Mouse (Mus musculus): ENCODE results near the gene Zfp719. TPM values are rescaled to one million over a fixed set of nuclear protein-coding genes. Genes with fewer than 3 reads are reported as not detected.
A peak's percentile ranks its signal among the peaks of the same experiment; 100 is the strongest.

Gene Zfp719
- polyA plus RNA-seq, 1 experiment from 2014 or later: 15.4 TPM

DNA sequence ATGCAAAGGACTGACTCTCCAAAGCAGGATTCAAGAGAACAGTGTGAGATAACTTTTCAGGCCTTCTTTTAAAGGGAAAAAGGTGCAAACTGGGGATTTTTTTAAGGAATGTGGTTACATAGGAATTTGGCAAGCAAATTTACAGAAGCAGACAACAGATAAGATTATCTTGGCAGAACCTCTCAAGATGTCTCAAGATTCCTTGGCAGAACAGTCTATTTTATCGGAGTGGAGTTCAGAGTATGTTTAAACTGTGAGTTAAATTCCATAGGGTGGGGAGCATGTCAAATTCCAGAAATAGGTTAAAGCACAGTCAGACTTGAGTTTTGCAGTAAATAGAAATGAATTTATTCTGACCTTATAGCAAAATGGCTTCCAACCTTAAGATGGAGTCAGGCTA is 22.5 kb upstream of the Zfp719 start:
- no peak for ATAC-seq (ENCODE audit: low FRiP score, low read depth)
- Histone ChIP-seq H3K9me3 (no peaks in the 10 kb centered on the region), H3K4me1 (no peaks in the 10 kb centered on the region), H3K27ac (no peak overlapping the region), H3K27me3 (no peaks in the 10 kb centered on the region), H3K4me3 (no peak overlapping the region), H3K9ac (no peak overlapping the region), H3K36me3 (no peaks in the 10 kb centered on the region), H3K4me2 (replicated peaks) (no peak overlapping the region)
- WGBS: 85% methylated on average over 1 of the region's 1 CpGs

DNA sequence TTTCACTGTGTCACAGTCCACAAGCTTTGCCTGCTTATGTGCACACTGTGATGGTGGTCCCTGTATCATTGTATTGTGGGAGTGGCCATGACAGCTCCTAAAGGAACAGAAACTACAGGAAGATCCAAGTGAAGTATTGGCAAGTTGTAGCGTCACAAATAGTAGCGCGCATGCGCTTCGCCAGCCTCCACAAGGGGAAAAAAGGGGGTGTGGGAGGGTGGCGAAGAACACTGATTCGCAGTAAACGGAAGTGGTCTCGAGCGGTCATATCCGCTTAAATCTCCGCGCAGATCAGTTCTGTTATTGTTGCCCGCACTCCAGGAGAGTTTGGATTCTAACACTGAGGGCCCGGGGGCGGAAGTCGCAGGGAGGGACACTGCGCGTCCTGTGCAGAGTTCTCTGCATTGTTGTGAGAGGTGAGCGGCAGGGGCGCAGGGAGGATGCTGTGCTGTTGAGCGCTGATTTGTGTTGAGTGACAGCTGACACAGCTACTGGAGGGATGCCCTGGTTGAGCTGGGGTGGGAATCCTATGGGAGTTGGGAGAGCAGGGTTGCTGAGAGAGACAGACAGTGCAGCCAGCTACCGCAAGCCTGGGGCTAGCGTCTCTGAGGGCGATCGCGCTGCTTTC is 17.3 kb upstream of the Zfp719 start, which contains the start of gene Zfp658:
Zfp658 (plus strand) TSS at position 251 of the 628 bp plus-strand sequence.
- H3K27me3 ChIP-seq: no peaks in the 10 kb centered on the region
- ATAC-seq (ENCODE audit: low FRiP score, low read depth): peak; percentile 90
- under 1% methylated on average over 27 of the region's 27 CpGs for WGBS
- peak within 1 kb of the TSS; percentile 80 for H3K4me3 ChIP-seq
- H3K27ac ChIP-seq: peak within 1 kb of the TSS; percentile 81
- peaks cover 15% of the 10 kb centered on the region for H3K4me1 ChIP-seq
- peaks cover 26% of the 10 kb centered on the region for H3K36me3 ChIP-seq
- peak within 1 kb of the TSS; percentile 80 for H3K4me2 ChIP-seq (replicated peaks)
- no peaks in the 10 kb centered on the region for H3K9me3 ChIP-seq
- H3K9ac ChIP-seq: peak within 1 kb of the TSS; percentile 82

DNA sequence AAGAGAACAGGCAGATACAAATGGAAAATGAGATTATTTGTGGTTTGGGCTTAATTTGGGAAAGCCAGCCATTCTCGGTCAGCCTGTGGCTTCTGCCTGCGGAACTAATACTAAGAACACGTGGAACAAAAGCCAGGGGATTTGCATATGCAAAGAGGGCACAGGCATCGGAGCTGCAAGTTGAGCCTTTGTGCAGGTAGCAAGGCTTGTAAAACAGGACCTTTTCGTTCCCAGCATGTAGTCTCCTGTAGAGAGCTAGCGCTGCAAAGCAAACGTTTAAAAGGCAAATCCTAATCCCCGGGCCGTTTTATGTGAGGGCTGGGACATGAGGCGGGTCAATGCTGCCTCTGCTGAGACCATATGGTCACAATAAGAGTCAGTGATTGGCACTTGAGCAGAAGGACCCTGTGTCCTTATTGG is 16.7 kb upstream of the Zfp719 start:
- Histone ChIP-seq H3K9me3 (no peaks in the 10 kb centered on the region), H3K4me1 (peaks cover 15% of the 10 kb centered on the region), H3K36me3 (peaks cover 31% of the 10 kb centered on the region), H3K4me2 (replicated peaks) (peak overlapping the region; percentile 80), H3K27me3 (no peaks in the 10 kb centered on the region), H3K4me3 (peak overlapping the region; percentile 80), H3K9ac (peak overlapping the region; percentile 82), H3K27ac (peak overlapping the region; percentile 81)
- ATAC-seq (ENCODE audit: low FRiP score, low read depth): no peak
- WGBS: under 1% methylated on average over 10 of the region's 10 CpGs

DNA sequence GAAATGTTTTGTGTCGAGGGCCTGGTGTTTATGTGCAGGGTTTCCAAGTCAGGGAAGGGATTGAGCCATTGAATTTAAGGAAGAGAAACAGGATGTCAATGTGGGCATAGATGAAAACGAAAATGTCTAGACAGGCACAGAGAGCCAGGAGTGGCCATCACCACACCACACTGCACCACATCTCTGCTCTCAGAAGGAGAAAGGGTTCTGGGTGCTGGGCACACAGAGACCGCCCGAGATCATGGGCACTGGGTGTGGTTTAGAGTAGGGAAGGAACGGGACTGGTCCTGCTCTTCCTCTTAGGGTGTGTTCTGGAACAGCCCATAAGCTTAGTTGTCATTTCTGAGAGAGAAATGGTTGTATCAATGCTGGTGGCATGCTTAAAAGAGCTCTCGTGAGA is 16.1 kb upstream of the Zfp719 start:
- no peaks in the 10 kb centered on the region for H3K27me3 ChIP-seq
- H3K4me3 ChIP-seq: peak overlapping the region; percentile 80
- H3K4me1 ChIP-seq: peaks cover 15% of the 10 kb centered on the region
- peak overlapping the region; percentile 82 for H3K9ac ChIP-seq
- H3K27ac ChIP-seq: no peak overlapping the region
- WGBS: 63% methylated on average over 6 of the region's 6 CpGs
- H3K36me3 ChIP-seq: peaks cover 37% of the 10 kb centered on the region
- H3K4me2 ChIP-seq (replicated peaks): peak overlapping the region; percentile 80
- no peaks in the 10 kb centered on the region for H3K9me3 ChIP-seq
- ATAC-seq (ENCODE audit: low FRiP score, low read depth): no peak

DNA sequence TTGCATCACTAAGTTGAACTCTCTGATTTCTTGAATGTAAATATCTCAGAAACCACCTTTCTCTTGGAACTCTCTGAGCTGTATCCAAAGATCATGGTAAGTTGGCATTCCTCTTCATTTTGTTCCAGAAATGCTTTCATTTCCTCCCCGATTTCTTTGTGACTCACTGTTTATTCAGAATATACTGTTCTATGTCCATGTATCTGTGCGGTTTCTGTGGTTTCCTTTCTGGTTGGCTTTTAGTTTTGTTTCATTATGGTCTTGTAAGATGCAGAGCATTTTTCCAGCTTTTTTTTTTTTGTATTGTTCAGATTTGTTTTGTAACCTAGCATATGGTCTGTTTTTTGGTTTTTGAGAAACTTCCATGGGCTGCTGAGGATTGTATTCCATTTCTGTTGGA is 8.2 kb upstream of the Zfp719 start:
- ATAC-seq (ENCODE audit: low FRiP score, low read depth): no peak
- 96% methylated on average over 2 of the region's 2 CpGs for WGBS

DNA sequence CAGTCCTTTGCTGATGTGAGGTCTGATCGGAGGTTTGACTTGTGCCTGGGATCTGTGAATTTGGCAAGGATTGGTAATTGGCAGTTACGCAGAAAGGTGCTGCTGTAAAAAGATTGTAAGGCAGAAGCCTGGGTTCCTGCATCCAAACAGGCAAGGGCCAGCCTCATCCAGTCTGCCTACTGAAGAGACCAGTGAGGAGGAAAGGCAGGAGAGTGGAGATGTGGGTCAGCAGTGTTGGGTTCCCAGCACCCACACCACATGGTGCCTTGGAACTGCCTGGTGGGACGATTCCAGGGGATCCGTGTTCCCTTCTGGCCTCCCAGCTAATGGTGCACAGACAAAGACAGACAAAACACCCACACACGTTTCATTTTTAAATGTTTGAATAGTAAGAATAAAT is 1.1 kb downstream of the Zfp719 start:
- ATAC-seq (ENCODE audit: low FRiP score, low read depth): no peak
- peaks cover 22% of the 10 kb centered on the region for H3K36me3 ChIP-seq
- peak overlapping the region; percentile 72 for H3K4me3 ChIP-seq
- WGBS: 57% methylated on average over 5 of the region's 5 CpGs
- peak overlapping the region; percentile 79 for H3K9ac ChIP-seq
- H3K4me1 ChIP-seq: peaks cover 14% of the 10 kb centered on the region
- no peaks in the 10 kb centered on the region for H3K9me3 ChIP-seq
- H3K27me3 ChIP-seq: no peaks in the 10 kb centered on the region
- no peak overlapping the region for H3K27ac ChIP-seq
- peak overlapping the region; percentile 78 for H3K4me2 ChIP-seq (replicated peaks)

More for the DNA sequence above, 8.2 kb upstream of the Zfp719 start:
- no peaks in the 10 kb centered on the region for H3K9me3 ChIP-seq
- H3K36me3 ChIP-seq: peaks cover 85% of the 10 kb centered on the region
- H3K4me2 ChIP-seq (replicated peaks): no peak overlapping the region
- H3K27me3 ChIP-seq: no peaks in the 10 kb centered on the region
- no peak overlapping the region for H3K9ac ChIP-seq
- no peak overlapping the region for H3K4me3 ChIP-seq
- no peak overlapping the region for H3K27ac ChIP-seq
- H3K4me1 ChIP-seq: no peaks in the 10 kb centered on the region

DNA sequence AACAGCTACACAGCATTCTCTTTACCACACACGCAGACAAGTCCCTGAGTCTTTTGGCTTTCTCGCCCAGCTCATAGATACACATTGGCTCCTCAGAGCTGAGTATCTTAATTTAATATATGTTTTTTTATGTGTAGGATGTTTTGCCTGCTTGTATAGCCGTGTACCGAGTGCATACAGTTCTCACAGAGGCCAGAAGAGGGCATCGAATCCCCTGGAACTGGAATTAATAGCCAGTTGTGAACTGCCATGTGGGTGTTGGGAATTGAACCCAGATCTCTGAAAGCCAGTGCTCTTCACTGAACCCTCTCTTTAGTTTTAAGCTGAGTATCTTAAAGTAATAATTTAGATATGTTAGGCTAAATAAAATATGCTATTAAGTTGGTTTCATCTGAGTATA is 5.4 kb downstream of the Zfp719 start:
- no peak overlapping the region for H3K9ac ChIP-seq
- H3K4me3 ChIP-seq: no peak overlapping the region
- 92% methylated on average over 5 of the region's 5 CpGs for WGBS
- H3K4me1 ChIP-seq: peaks cover 14% of the 10 kb centered on the region
- no peak for ATAC-seq (ENCODE audit: low FRiP score, low read depth)
- no peaks in the 10 kb centered on the region for H3K27me3 ChIP-seq
- H3K4me2 ChIP-seq (replicated peaks): no peak overlapping the region
- H3K27ac ChIP-seq: no peak overlapping the region
- no peaks in the 10 kb centered on the region for H3K9me3 ChIP-seq
- peaks cover 62% of the 10 kb centered on the region for H3K36me3 ChIP-seq

DNA sequence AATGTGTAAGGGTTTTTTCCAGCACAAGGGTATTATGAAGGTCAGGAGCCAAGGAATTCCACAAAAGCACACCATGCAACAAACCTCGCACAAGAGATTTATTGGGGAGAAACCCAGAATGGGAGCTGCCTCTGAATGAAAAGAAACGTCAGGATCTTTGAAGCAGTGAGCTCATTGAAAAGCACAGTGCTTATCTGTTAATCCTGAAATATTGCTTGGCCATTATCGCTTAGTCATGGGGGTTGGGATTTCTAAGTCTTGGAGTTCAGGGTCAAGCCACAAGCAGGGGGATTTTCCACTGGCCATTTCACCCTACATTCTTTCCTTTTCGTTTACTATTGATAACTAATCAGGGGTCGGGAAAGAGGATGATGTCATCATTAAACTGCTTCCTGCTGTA is 22.5 kb downstream of the Zfp719 start:
- 35% methylated on average over 5 of the region's 5 CpGs for WGBS

DNA sequence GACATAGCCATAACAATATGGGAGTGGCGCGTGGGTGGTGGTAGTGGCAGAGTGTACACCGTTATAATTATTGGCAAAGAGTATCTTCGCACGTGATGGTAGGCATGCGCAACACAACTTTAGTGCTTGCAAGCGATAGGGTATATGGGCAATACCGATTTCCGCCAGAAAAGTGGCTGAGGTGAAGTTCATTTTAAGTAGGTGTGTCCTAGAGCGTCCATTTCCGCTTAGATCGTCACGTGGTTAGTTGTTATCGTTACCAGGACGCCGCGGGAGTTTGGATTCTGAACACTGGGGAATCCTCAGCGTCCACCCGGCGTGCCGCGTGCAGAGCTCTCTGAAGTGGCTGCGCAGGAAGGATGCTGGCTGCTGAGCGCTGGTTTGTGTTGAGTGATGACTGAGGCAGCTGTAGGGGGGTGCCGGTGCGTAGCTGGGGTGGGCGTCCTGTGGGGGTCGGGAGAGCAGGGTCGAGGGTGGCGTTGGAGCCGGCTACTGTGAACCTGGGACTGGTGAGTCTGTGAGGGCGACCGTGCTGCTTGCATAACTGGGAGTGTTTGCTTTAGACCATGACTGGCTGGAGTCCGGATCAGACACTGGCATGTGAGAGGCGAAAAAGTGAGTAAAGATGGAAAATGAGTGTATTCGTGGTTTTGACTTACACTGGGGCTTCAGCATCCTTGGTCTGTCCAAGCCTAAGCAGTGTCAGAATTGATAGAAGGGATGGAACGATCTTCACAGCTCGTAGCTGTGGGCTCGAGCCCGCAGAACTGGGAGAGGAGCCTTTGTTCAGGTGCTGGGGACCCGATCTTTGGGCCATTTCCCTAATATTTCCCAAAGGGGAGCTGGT is 27.7 kb downstream of the Zfp719 start, which contains the start of gene Zfp819:
Zfp819 (plus strand) TSS at position 274 of the 847 bp plus-strand sequence.
- H3K27me3 ChIP-seq: peaks cover 9% of the 10 kb centered on the region; the same call in 1 of the 2 replicates
- WGBS: 16% methylated on average over 41 of the region's 41 CpGs
- ATAC-seq (ENCODE audit: low FRiP score, low read depth): peak; percentile 92

More for the DNA sequence above, 22.5 kb downstream of the Zfp719 start:
- H3K4me1 ChIP-seq: 0 out of 2 replicates have a peak, but pooled peaks cover 6% of the 10 kb centered on the region
- no peak overlapping the region for H3K4me2 ChIP-seq (replicated peaks)
- H3K9ac ChIP-seq: no peak overlapping the region
- H3K4me3 ChIP-seq: no peak overlapping the region
- no peaks in the 10 kb centered on the region for H3K9me3 ChIP-seq
- ATAC-seq (ENCODE audit: low FRiP score, low read depth): no peak
- H3K36me3 ChIP-seq: no peaks in the 10 kb centered on the region
- H3K27ac ChIP-seq: no peak overlapping the region
- H3K27me3 ChIP-seq: no peaks in the 10 kb centered on the region

DNA sequence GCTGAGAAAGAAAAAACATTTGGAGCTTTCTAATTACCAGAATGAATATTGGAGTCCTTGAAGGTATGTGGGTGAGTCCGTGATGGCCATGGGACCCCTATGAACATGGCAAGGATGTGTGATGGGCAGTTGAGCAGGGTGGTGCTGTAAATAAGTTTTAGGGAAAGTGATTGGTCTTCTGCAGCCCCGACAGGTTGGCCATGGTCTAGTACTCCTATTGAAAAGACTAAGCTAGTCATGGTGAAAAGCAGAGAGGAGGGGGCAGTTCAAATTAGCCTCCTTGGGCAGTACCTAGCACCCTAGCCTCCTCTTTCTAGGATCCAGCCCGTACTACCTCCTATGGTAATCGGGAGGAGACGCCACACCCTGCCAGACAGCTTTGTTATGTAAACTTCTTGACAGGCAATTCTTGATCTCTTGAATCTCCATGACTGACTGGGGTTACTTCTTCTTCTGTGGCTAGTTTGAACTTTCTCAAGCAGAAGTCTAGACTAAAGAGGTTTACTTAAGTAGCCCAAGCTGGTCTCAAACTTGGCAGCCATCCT is 28.4 kb downstream of the Zfp719 start:
- H3K4me2 ChIP-seq (replicated peaks): peak overlapping the region; percentile 79
- H3K27ac ChIP-seq: no peak overlapping the region
- H3K4me3 ChIP-seq: no peak overlapping the region
- no peaks in the 10 kb centered on the region for H3K9me3 ChIP-seq
- no peak overlapping the region for H3K9ac ChIP-seq
- no peaks in the 10 kb centered on the region for H3K36me3 ChIP-seq
- WGBS: 36% methylated on average over 5 of the region's 5 CpGs
- ATAC-seq (ENCODE audit: low FRiP score, low read depth): no peak
- H3K4me1 ChIP-seq: no peaks in the 10 kb centered on the region
- peaks cover 9% of the 10 kb centered on the region; the same call in 1 of the 2 replicates for H3K27me3 ChIP-seq

More for the DNA sequence above, 27.7 kb downstream of the Zfp719 start, which contains the start of gene Zfp819:
- Histone ChIP-seq H3K4me3 (peak within 1 kb of the TSS; percentile 45), H3K9ac (peak within 1 kb of the TSS; percentile 55; the same call in 1 of the 2 replicates), H3K4me2 (replicated peaks) (peak within 1 kb of the TSS; percentile 79), H3K27ac (no peak within 1 kb of the TSS), H3K36me3 (no peaks in the 10 kb centered on the region), H3K9me3 (no peaks in the 10 kb centered on the region), H3K4me1 (no peaks in the 10 kb centered on the region)

DNA sequence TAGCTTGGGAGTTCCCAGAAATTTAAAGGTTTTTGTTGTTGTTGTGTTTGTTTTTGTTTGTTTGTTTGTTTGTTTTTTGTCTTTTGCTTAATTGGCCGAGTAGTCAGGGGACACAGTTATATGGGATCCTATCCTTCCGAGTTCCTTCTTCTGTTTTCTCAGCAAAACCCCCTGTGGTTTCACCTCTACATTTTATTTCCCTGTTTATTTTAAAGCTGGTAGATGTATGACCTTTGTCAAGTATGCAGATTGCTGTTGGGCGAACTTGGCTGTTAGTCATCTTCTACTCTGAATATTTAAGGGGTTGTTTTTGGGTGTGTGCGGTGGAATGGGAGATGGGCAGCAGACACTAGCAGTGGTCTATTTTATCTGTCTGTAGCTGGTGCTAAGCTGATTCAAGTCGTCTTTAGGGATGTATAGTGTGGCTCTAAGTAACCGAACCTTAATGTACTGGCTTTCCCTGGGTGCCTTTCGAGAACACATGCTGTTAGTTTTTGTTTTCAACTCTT is 29.0 kb downstream of the Zfp719 start:
- no peak for ATAC-seq (ENCODE audit: low FRiP score, low read depth)
- Histone ChIP-seq H3K9ac (no peak overlapping the region), H3K36me3 (no peaks in the 10 kb centered on the region), H3K4me1 (no peaks in the 10 kb centered on the region), H3K4me3 (no peak overlapping the region), H3K4me2 (replicated peaks) (no peak overlapping the region), H3K27ac (no peak overlapping the region), H3K9me3 (no peaks in the 10 kb centered on the region), H3K27me3 (peaks cover 9% of the 10 kb centered on the region; the same call in 1 of the 2 replicates)
- WGBS: 73% methylated on average over 7 of the region's 7 CpGs

Measured in limb, embryonic 13.5 days (tissue).